Mouse (Mus musculus): Measurements from ENCODE around the gene Vgll4.

Gene Vgll4

GRCm38 (mm10) chr6:114873808-114874137, 96.0 kb downstream of the Vgll4 start:
- no peak for DNase-seq (ENCODE audit: low read depth, low spot score)

- DNase-seq (ENCODE audit: low read depth, low spot score), result no peak
These were observed 98.7 kb downstream of the Vgll4 start for GRCm38 (mm10) chr6:114871010-114871660.

- DNase-seq (ENCODE audit: low read depth, low spot score), result no peak
These were observed 100.2 kb downstream of the Vgll4 start for GRCm38 (mm10) chr6:114869501-114870076.

GRCm38 (mm10) chr6:114868656-114869055, 101.1 kb downstream of the Vgll4 start:
- no peak for DNase-seq (ENCODE audit: low read depth, low spot score)

GRCm38 (mm10) chr6:114866619-114867018, 103.2 kb downstream of the Vgll4 start:
- no peak for DNase-seq (ENCODE audit: low read depth, low spot score)

- DNase-seq (ENCODE audit: low read depth, low spot score), result no peak
These were observed 103.7 kb downstream of the Vgll4 start for GRCm38 (mm10) chr6:114866078-114866477.

- no peak for DNase-seq (ENCODE audit: low read depth, low spot score)
These were observed 105.4 kb downstream of the Vgll4 start for GRCm38 (mm10) chr6:114864421-114864820.

- DNase-seq (ENCODE audit: low read depth, low spot score), result no peak
These were observed 106.3 kb downstream of the Vgll4 start for GRCm38 (mm10) chr6:114863501-114863900.

GRCm38 (mm10) chr6:114862046-114862445, 107.7 kb downstream of the Vgll4 start:
- no peak for DNase-seq (ENCODE audit: low read depth, low spot score)

GRCm38 (mm10) chr6:114861591-114861990, 108.2 kb downstream of the Vgll4 start:
- DNase-seq (ENCODE audit: low read depth, low spot score), result no peak

GRCm38 (mm10) chr6:114860677-114861568, 108.9 kb downstream of the Vgll4 start:
- peak; percentile 32 for DNase-seq (ENCODE audit: low read depth, low spot score)

- DNase-seq (ENCODE audit: low read depth, low spot score), result no peak
These were observed 111.1 kb downstream of the Vgll4 start for GRCm38 (mm10) chr6:114858722-114859053.

GRCm38 (mm10) chr6:114857996-114858721, 111.6 kb downstream of the Vgll4 start:
- DNase-seq (ENCODE audit: low read depth, low spot score), result no peak

GRCm38 (mm10) chr6:114856501-114856900, 113.3 kb downstream of the Vgll4 start:
- DNase-seq (ENCODE audit: low read depth, low spot score), result no peak

- DNase-seq (ENCODE audit: low read depth, low spot score), result no peak
These were observed 114.2 kb downstream of the Vgll4 start for GRCm38 (mm10) chr6:114855644-114856043.

GRCm38 (mm10) chr6:114854368-114854767, 115.4 kb downstream of the Vgll4 start:
- no peak for DNase-seq (ENCODE audit: low read depth, low spot score)

GRCm38 (mm10) chr6:114852739-114853138, 117.1 kb downstream of the Vgll4 start:
- DNase-seq (ENCODE audit: low read depth, low spot score), result no peak

- DNase-seq (ENCODE audit: low read depth, low spot score), result no peak
These were observed 118.1 kb downstream of the Vgll4 start for GRCm38 (mm10) chr6:114851688-114852087.

GRCm38 (mm10) chr6:114849787-114850186, 120.0 kb downstream of the Vgll4 start:
- no peak for DNase-seq (ENCODE audit: low read depth, low spot score)

- DNase-seq (ENCODE audit: low read depth, low spot score), result no peak
These were observed 121.0 kb downstream of the Vgll4 start for GRCm38 (mm10) chr6:114848761-114849160.

- DNase-seq (ENCODE audit: low read depth, low spot score), result no peak
These were observed 122.1 kb downstream of the Vgll4 start for GRCm38 (mm10) chr6:114847582-114848174.
